Mouse (Mus musculus) thymus, postnatal 14 days (tissue): ENCODE data around the gene Cxcl3.
"Not testable (repeated sequence)": the region's sequence is repeated elsewhere in the genome, so short reads cannot be mapped to it uniquely, and the experiment has no call there.

Experiments used
- DNase-seq: peaks from one replicate; pipeline ENCODE4 v3.0.0; 2021

Cxcl3 gene

DNA sequence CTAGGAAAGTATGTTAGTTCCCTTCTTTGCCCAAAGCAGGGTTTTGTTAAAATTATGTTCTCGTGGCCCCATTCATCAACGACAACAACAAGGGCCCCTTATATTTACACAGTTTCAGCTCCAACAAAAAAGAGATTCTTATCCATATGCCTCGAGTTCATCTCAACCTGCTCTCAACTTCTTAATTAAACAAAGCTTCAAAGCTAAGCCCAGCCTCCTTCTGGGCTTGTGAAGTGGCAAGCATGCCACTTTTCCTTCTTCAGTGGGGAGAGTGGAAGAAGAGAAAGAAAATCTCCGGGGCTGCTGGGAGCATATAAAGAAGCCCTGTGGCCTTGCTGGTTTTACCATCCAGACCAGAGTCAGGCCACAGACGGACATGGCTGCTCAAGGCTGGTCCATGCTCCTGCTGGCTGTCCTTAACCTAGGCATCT, 8.3 kb downstream of the Cxcl3 start, which contains the start of gene Cxcl15:
TSS of gene Cxcl15 (plus strand) at position 340 of the 431 bp plus-strand sequence.
- DNase-seq = no peak

DNA sequence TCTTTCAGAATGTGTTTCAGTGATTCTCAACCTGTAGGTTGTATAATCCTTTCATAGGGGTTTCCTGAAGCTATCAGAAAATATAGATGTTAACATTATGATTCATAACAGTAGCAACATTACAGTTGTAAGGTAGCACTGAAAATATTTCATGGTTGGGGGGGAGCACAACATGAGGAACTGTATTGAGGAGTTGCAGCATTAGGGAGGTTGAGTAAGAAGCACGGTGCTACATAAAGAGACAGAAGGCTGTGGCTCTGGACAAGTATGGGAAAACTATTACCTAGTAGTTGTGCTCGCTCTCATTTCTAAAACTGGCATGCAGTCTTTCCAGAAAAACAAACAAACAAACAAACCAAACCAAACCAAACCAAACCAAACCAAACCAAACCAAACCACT, 9.5 kb downstream of the Cxcl3 start:
- DNase-seq = not testable (repeated sequence)

DNA sequence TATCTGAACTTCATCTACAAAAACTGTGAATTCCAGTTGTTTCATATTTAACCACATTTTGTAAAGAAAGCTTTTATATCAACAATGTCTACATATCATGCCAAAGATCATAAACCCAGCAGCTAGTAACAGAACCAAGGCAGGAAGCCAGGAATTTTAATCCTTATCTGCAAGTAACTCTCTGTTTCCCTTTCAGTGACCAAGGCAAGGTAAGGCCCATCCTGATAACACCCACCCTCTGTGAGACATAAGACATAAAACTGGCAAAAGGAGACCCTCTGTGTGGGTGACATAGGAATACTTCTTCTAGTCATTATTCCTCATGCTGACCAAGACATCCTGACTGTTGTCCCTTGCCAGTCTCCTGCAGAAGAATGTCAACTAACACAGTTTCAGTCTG, 18.7 kb downstream of the Cxcl3 start:
- no peak for DNase-seq

DNA sequence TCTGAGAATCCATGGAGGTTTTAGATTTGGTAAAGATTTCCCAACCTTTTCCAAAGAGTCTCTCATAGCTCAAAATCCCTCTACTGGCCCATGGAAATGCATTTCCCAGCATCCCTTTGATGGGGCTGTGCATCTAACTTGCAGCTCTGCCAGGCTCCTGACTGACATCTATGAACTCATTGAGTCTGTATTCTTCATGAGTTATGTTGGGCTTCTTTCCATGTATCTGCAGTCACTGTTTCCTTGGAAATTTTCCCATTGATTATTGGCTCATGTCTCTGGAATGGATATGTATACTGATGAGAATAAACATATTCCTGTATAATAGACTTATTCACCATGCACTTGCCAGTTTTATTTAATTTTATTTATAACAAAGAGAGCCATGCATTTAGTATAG, 20.1 kb downstream of the Cxcl3 start:
- DNase-seq = no peak

DNA sequence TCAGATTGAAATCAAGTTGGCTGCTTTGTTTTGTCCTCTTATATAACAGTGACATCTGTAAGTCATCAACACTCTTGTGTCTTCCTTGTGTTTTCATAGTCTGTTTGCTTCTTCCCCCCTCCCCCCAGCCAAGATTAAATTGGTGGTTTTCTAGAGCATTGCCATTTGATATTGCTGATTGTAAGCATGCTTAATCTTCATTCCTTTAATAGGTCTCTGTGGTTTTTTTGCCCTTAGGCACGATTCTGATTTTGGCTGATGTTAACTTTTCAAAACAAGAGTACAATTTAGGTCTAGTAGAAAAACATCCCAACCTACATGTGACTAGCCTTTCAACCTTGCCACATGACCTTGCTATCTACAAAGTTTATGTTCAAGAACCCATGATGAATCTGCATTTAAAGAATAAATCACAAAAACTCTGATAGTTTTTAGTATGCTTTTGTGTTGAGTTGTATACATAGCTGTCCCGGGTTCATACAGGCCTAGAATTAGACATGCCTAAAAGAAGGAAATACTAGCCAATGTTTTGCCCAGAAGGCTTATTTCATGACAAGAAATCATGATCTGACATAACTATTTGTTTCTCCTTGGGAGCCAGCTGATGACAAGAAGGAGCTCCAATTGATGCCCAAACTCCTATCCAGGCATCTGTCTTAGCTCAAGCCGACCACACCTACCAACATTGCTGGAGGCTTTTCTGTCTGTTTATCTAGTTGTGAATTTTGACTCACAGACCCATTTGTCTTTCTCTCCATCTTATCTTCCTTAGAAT, 21.5 kb downstream of the Cxcl3 start:
- DNase-seq = no peak

DNA sequence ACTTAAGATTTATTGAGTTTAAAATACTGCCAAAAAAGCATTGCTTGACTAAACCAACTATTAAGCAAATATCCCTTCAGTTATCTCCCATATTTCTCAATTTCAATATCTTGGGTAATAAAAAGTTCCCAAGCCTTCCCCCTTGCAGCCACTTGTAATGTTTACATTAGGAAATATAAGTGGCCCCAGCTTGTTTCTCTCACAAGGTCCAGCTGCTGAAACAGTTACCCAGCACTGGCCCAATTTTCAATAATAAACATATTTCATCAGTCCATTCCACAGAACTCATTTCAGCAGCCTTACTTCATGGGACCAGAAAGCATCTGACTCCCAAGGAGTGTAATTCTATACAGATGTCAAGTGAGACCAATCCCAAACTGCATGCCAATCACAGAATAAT, 33.9 kb downstream of the Cxcl3 start:
- no peak for DNase-seq

DNA sequence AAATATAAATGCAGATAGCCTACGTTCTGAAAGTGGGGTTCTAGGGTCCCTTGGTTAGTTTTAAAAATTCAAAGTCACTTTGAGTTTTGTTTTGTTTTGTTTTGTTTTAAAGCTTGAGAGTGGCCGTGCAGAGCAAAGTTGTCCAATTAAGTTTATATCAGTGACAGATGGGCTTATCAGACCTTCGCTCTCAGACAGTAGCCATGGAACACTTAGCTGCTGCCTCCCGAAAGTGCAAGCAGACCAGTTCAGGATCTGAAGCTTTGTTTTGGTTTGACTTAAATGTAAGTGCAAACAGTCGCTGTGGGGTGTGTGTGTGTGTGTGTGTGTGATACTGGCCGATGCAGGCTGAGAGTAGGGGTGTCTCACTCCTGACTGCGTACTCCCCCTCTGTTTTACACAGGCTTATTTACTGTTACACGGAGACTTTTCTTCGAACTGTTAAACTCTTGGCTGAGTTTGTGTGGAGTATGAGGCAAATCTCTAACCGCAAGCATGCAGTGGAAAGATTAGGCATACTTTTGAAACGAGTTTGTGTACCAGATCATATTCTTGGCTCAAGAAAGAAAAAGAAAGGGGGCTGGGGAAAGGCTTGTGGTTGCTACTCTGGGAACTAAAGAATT, 46.4 kb downstream of the Cxcl3 start:
- DNase-seq = no peak

DNA sequence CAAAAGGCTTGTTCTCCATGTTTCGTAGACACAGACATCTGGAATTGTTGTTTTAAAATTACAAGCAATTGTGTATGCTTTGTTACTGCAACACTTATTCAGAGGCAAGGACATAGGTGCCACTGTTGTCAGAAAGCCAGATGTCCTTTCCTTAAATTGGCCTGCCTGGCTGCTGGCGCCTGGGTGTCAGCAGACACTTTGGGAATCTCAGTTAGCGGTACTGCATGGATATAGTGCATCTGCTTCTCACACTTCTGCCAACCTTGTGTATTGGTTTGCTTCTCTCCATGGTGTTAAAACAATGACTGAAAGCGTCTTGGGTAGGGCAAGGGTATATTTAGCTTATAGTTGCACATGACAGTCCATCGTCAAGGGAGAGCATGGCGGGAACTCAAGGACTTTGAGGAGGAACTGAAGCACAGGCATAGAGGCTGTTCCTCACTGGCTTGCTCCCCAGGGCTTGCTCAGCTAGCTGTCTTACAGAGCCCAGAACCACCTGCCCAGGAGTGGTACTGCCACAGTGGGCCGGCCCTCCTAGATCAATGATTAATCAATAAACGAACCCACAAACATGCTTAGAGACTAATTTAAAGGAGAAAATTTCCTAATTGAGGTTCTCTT, 47.0 kb downstream of the Cxcl3 start:
- DNase-seq = no peak

DNA sequence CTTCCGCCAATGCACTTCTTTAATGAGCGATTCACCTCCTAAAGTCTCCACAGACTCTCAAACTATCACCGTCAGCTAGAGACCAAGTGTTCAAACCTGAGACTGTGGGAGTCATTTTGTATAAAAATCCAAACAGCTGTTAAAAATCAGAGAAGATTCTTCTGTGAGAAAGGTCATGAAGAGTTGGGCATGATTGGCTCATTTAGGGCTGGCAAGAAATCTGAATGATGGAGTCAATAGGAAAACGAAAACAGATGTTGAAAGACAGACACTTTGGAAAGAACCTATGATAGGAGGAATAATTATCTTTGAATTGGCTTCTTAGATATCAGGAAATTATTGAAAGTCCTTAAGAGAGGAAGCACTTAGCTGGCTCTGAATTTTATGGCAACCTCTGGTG, 48.5 kb downstream of the Cxcl3 start:
- DNase-seq = no peak

DNA sequence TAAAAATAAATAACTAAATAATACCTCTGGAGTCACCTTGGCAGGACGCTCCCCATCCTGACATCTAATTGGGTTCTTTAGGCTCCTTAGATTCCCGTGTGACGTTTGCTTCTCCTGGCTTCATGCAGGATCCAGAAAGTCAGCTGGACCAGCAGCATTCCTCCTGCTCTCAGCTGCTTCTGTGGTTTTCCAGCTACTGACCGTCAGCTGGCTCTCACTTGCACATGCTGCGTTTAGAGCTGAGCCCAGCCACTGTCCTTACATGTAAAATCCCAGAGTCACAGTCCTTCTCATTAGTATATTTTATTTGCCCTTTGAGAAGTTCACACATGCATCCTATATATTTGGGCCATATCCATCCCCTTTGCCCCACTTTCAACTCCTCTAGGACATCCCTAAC, 52.7 kb downstream of the Cxcl3 start:
- DNase-seq = no peak
